Mouse (Mus musculus): ENCODE measurements around the gene Ercc6.

The Ercc6 gene

GRCm38 (mm10) chr14:32482061-32482460, 31.3 kb upstream of the Ercc6 start:
- peaks cover 13% of the 10 kb centered on the region for H3K27me3 ChIP-seq (ENCODE audit: insufficient read depth, low read length)
- no peaks in the 10 kb centered on the region for H3K9me3 ChIP-seq (ENCODE audit: low read length)
- H3K4me1 ChIP-seq (replicated peaks; ENCODE audit: low read depth, low read length) = no peaks in the 10 kb centered on the region
- no peak overlapping the region for H3K4me3 ChIP-seq (replicated peaks; ENCODE audit: low read length)
- H3K36me3 ChIP-seq (ENCODE audit: insufficient read depth, low read length) = no peaks in the 10 kb centered on the region
- TF ChIP-seq CTCF (conservative IDR thresholded peaks at IDR 0.05; ENCODE audit: low read length) (peak; percentile 97), NANOG (IDR thresholded peaks at IDR 0.05; ENCODE audit: borderline replicate concordance, low read length) (no peak), POU5F1 (IDR thresholded peaks at IDR 0.05; ENCODE audit: borderline replicate concordance, low read length) (no peak)

GRCm38 (mm10) chr14:32492521-32492920, 20.8 kb upstream of the Ercc6 start:
- TF ChIP-seq CTCF (conservative IDR thresholded peaks at IDR 0.05; ENCODE audit: low read length) = no peak
- no peak for TF ChIP-seq NANOG (IDR thresholded peaks at IDR 0.05; ENCODE audit: borderline replicate concordance, low read length)
- no peak for TF ChIP-seq POU5F1 (IDR thresholded peaks at IDR 0.05; ENCODE audit: borderline replicate concordance, low read length)
- Histone ChIP-seq H3K36me3 (ENCODE audit: insufficient read depth, low read length) (no peaks in the 10 kb centered on the region), H3K4me3 (replicated peaks; ENCODE audit: low read length) (no peak overlapping the region), H3K27me3 (ENCODE audit: insufficient read depth, low read length) (peaks cover 35% of the 10 kb centered on the region), H3K4me1 (replicated peaks; ENCODE audit: low read depth, low read length) (peaks cover 8% of the 10 kb centered on the region), H3K9me3 (ENCODE audit: low read length) (no peaks in the 10 kb centered on the region)

- Histone ChIP-seq H3K27me3 (ENCODE audit: insufficient read depth, low read length) (peaks cover 35% of the 10 kb centered on the region), H3K9me3 (ENCODE audit: low read length) (no peaks in the 10 kb centered on the region), H3K36me3 (ENCODE audit: insufficient read depth, low read length) (no peaks in the 10 kb centered on the region), H3K4me1 (replicated peaks; ENCODE audit: low read depth, low read length) (peaks cover 8% of the 10 kb centered on the region), H3K4me3 (replicated peaks; ENCODE audit: low read length) (no peak overlapping the region)
- TF ChIP-seq POU5F1 (IDR thresholded peaks at IDR 0.05; ENCODE audit: borderline replicate concordance, low read length) (no peak), NANOG (IDR thresholded peaks at IDR 0.05; ENCODE audit: borderline replicate concordance, low read length) (no peak), CTCF (conservative IDR thresholded peaks at IDR 0.05; ENCODE audit: low read length) (no peak)
Measured at GRCm38 (mm10) chr14:32496115-32496850, 17.0 kb upstream of the Ercc6 start.

GRCm38 (mm10) chr14:32501303-32501702, 12.0 kb upstream of the Ercc6 start:
- H3K27me3 ChIP-seq (ENCODE audit: insufficient read depth, low read length) = peaks cover 19% of the 10 kb centered on the region
- H3K9me3 ChIP-seq (ENCODE audit: low read length) = no peaks in the 10 kb centered on the region
- H3K4me1 ChIP-seq (replicated peaks; ENCODE audit: low read depth, low read length) = no peaks in the 10 kb centered on the region
- no peaks in the 10 kb centered on the region for H3K36me3 ChIP-seq (ENCODE audit: insufficient read depth, low read length)
- no peak for TF ChIP-seq NANOG (IDR thresholded peaks at IDR 0.05; ENCODE audit: borderline replicate concordance, low read length)
- no peak for TF ChIP-seq CTCF (conservative IDR thresholded peaks at IDR 0.05; ENCODE audit: low read length)
- no peak for TF ChIP-seq POU5F1 (IDR thresholded peaks at IDR 0.05; ENCODE audit: borderline replicate concordance, low read length)
- no peak overlapping the region for H3K4me3 ChIP-seq (replicated peaks; ENCODE audit: low read length)

GRCm38 (mm10) chr14:32502764-32503688, 10.3 kb upstream of the Ercc6 start:
- H3K9me3 ChIP-seq (ENCODE audit: low read length) = no peaks in the 10 kb centered on the region
- peaks cover 22% of the 10 kb centered on the region for H3K27me3 ChIP-seq (ENCODE audit: insufficient read depth, low read length)
- no peak overlapping the region for H3K4me3 ChIP-seq (replicated peaks; ENCODE audit: low read length)
- no peaks in the 10 kb centered on the region for H3K4me1 ChIP-seq (replicated peaks; ENCODE audit: low read depth, low read length)
- H3K36me3 ChIP-seq (ENCODE audit: insufficient read depth, low read length) = no peaks in the 10 kb centered on the region
- TF ChIP-seq CTCF (conservative IDR thresholded peaks at IDR 0.05; ENCODE audit: low read length) (no peak), NANOG (IDR thresholded peaks at IDR 0.05; ENCODE audit: borderline replicate concordance, low read length) (no peak), POU5F1 (IDR thresholded peaks at IDR 0.05; ENCODE audit: borderline replicate concordance, low read length) (no peak)

- Histone ChIP-seq H3K4me1 (replicated peaks; ENCODE audit: low read depth, low read length) (no peaks in the 10 kb centered on the region), H3K9me3 (ENCODE audit: low read length) (no peaks in the 10 kb centered on the region), H3K27me3 (ENCODE audit: insufficient read depth, low read length) (peaks cover 28% of the 10 kb centered on the region), H3K36me3 (ENCODE audit: insufficient read depth, low read length) (no peaks in the 10 kb centered on the region), H3K4me3 (replicated peaks; ENCODE audit: low read length) (no peak overlapping the region)
- TF ChIP-seq NANOG (IDR thresholded peaks at IDR 0.05; ENCODE audit: borderline replicate concordance, low read length) (no peak), CTCF (conservative IDR thresholded peaks at IDR 0.05; ENCODE audit: low read length) (no peak), POU5F1 (IDR thresholded peaks at IDR 0.05; ENCODE audit: borderline replicate concordance, low read length) (no peak)
Measured at GRCm38 (mm10) chr14:32503897-32504296, 9.4 kb upstream of the Ercc6 start.

- Histone ChIP-seq H3K36me3 (ENCODE audit: insufficient read depth, low read length) (no peaks in the 10 kb centered on the region), H3K27me3 (ENCODE audit: insufficient read depth, low read length) (peaks cover 31% of the 10 kb centered on the region), H3K4me1 (replicated peaks; ENCODE audit: low read depth, low read length) (no peaks in the 10 kb centered on the region), H3K9me3 (ENCODE audit: low read length) (no peaks in the 10 kb centered on the region), H3K4me3 (replicated peaks; ENCODE audit: low read length) (no peak overlapping the region)
- no peak for TF ChIP-seq POU5F1 (IDR thresholded peaks at IDR 0.05; ENCODE audit: borderline replicate concordance, low read length)
- no peak for TF ChIP-seq NANOG (IDR thresholded peaks at IDR 0.05; ENCODE audit: borderline replicate concordance, low read length)
- TF ChIP-seq CTCF (conservative IDR thresholded peaks at IDR 0.05; ENCODE audit: low read length) = no peak
Measured at GRCm38 (mm10) chr14:32506329-32506728, 7.0 kb upstream of the Ercc6 start.

GRCm38 (mm10) chr14:32507216-32507615, 6.1 kb upstream of the Ercc6 start:
- Histone ChIP-seq H3K9me3 (ENCODE audit: low read length) (no peaks in the 10 kb centered on the region), H3K27me3 (ENCODE audit: insufficient read depth, low read length) (peaks cover 38% of the 10 kb centered on the region), H3K4me3 (replicated peaks; ENCODE audit: low read length) (no peak overlapping the region), H3K4me1 (replicated peaks; ENCODE audit: low read depth, low read length) (no peaks in the 10 kb centered on the region), H3K36me3 (ENCODE audit: insufficient read depth, low read length) (no peaks in the 10 kb centered on the region)
- TF ChIP-seq NANOG (IDR thresholded peaks at IDR 0.05; ENCODE audit: borderline replicate concordance, low read length) (no peak), POU5F1 (IDR thresholded peaks at IDR 0.05; ENCODE audit: borderline replicate concordance, low read length) (no peak), CTCF (conservative IDR thresholded peaks at IDR 0.05; ENCODE audit: low read length) (no peak)

Data from E14TG2a.4 (cell line).